Mouse (Mus musculus) olfactory bulb, adult 2 months (tissue): ENCODE measurements around the gene Fbl.

Experiments used
- CTCF ChIP-seq: fragments of 200-500 bp; IDR thresholded peaks from 2 replicates; pipeline ENCODE4 v1.5.1; 2012; ENCODE audit warnings: low read depth, mild to moderate bottlenecking, low read length, moderate library complexity; ENCODE audit not compliant: insufficient read depth
- POLR2A ChIP-seq: fragments of 200-500 bp; IDR thresholded peaks from 2 replicates; pipeline ENCODE4 v1.6.1; 2012; ENCODE audit warnings: mild to moderate bottlenecking, low read depth, low read length, moderate library complexity; ENCODE audit not compliant: insufficient read depth

DNA sequence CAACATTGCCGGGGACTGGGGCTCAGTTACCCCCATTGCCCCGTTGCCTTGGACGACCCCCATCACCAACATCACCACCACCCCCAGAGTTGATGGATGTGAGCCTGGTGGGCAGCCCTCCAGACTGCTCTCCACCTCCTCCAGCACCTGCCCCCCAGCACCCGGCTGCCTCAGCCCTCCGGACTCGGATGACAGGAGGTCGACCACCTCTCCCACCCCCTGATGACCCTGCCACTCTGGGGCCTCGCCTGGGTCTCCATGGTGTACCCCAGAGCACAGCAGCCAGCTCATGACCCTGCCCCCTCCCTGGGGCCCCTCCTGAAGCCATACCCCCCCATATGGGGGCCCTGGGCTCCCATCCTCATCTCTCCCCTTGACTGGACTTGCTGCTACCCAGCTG lies 17.1 kb downstream of the Fbl start:
- TF ChIP-seq POLR2A (no peak), CTCF (no peak)
